Mouse (Mus musculus) bone marrow macrophage, adult 2 months (primary cell): ENCODE data around the gene Psap.

Experiments
- CTCF ChIP-seq: IDR thresholded peaks from 2 replicates; pipeline ENCODE4 v1.5.1; 2012; ENCODE audit warnings: low read depth, mild to moderate bottlenecking, low read length, moderate library complexity
- POLR2A ChIP-seq: IDR thresholded peaks from 2 replicates; pipeline ENCODE4 v1.6.1; 2012; ENCODE audit warnings: mild to moderate bottlenecking, low read depth, low read length, borderline replicate concordance

DNA sequence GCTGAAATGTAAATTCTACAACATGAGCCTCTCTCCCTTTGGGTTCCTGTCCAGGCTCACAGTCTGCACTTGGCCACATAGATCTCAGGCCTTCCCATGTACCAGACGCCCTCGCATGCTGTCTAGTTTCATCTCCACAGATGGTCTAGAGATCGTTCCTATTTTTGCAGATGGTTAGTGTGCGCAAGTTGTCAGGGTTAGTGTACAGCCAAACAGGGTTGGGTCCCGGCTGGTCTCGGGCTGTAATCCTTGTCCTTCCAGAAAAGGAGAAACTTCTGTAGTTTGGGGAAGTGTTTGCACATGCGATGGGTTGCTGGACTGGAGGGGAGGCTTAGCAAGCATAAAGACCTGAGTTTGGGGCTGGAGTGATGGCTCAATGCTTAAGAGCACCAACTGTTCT is 9.1 kb downstream of the Psap start:
- TF ChIP-seq POLR2A (no peak), CTCF (no peak)
